Mouse (Mus musculus) liver, postnatal 0 days (tissue): ENCODE measurements around the gene Alg3. TPM values are rescaled to one million over a fixed set of nuclear protein-coding genes. Genes with fewer than 3 reads are reported as not detected.
A peak's percentile ranks its signal among the peaks of the same experiment; 100 is the strongest.

Source experiments
- ATAC-seq: fragments of 200-750 bp; cut with Nextera tagmentation; 2 replicates; pipeline ENCODE4 v1.8.0; 2017; ENCODE audit warnings: mild to moderate bottlenecking, moderate library complexity
- DNase-seq: peaks from one replicate; pipeline ENCODE4 v3.0.0-alpha.2; 2016
- H3K27ac ChIP-seq: fragments of 300-500 bp; sonication (generic); 2 replicates; pipeline ENCODE4 v1.5.1; 2014; ENCODE audit warnings: antibody characterized with exemption, moderate library complexity, mild to moderate bottlenecking, low read depth
- H3K27me3 ChIP-seq: fragments of 300-500 bp; sonication (generic); 2 replicates; pipeline ENCODE4 v1.6.1; 2014; ENCODE audit warnings: low read length, control low read depth, mixed read lengths; ENCODE audit not compliant: insufficient read depth
- H3K36me3 ChIP-seq: fragments of 300-500 bp; sonication (generic); replicated peaks from 2 replicates; pipeline ENCODE4 v1.6.1; 2014; ENCODE audit warnings: mild to moderate bottlenecking, control low read depth, low read length, moderate library complexity, mixed read lengths; ENCODE audit not compliant: insufficient read depth
- H3K4me1 ChIP-seq: fragments of 300-500 bp; sonication (generic); 2 replicates; pipeline ENCODE4 v1.6.1; 2014; ENCODE audit warnings: antibody characterized with exemption, mild to moderate bottlenecking, control low read depth; ENCODE audit not compliant: insufficient read depth
- H3K4me2 ChIP-seq: fragments of 300-500 bp; sonication (generic); 2 replicates; pipeline ENCODE4 v1.6.1; 2014; ENCODE audit warnings: low read depth, mild to moderate bottlenecking, low read length, moderate library complexity, mixed read lengths
- H3K4me3 ChIP-seq: fragments of 300-500 bp; sonication (generic); 2 replicates; pipeline ENCODE4 v1.5.1; 2014; ENCODE audit warnings: low read depth, low read length
- H3K9ac ChIP-seq: fragments of 300-500 bp; sonication (generic); replicated peaks from 2 replicates; pipeline ENCODE4 v1.6.1; 2014; ENCODE audit warnings: mild to moderate bottlenecking, moderate library complexity
- H3K9me3 ChIP-seq: fragments of 300-500 bp; sonication (generic); 2 replicates; pipeline ENCODE4 v1.6.1; 2016; ENCODE audit warnings: mild to moderate bottlenecking, control low read depth, low read length, mixed read lengths
- CTCF ChIP-seq: sonication (generic); IDR thresholded peaks from 2 replicates; pipeline ENCODE4 v1.5.1; 2016; ENCODE audit warnings: antibody characterized with exemption, low read depth
- EP300 ChIP-seq: IDR thresholded peaks from 2 replicates; pipeline ENCODE4 v1.6.1; 2016; ENCODE audit warnings: antibody characterized with exemption, low read depth, mild to moderate bottlenecking
- WGBS: fragments of 180-500 bp; shearing (Covaris S2); extraction: QIAGEN DNeasy Blood & Tissue Kit; methylation state at CpG from one replicate; pipeline ENCODE4 v1.1.7; 2014; ENCODE audit not compliant: insufficient replicate concordance; 5-methylcytosine and 5-hydroxymethylcytosine counted together
- polyA plus RNA-seq: library from polyadenylated mRNA; unstranded; fragments of >200 nt; fragmentation: Nextera tagmentation; extraction: Ambion mirVana; gene quantifications from 2 replicates; pipeline ENCODE4 v1.2.1, GENCODE M21; 2015

Alg3 gene
- polyA plus RNA-seq, 1 experiment from 2014 or later: 18.6 TPM

- Histone ChIP-seq H3K9ac (0 out of 2 replicates have a peak overlapping the region, but pooled peaks have one; percentile 21), H3K36me3 (no peaks in the 10 kb centered on the region), H3K4me2 (peak overlapping the region; percentile 99), H3K4me1 (peaks cover 35% of the 10 kb centered on the region), H3K27ac (no peak overlapping the region), H3K9me3 (no peaks in the 10 kb centered on the region), H3K4me3 (peak overlapping the region; percentile 71), H3K27me3 (peaks cover 43% of the 10 kb centered on the region)
- DNase-seq (peak; percentile 78), ATAC-seq (peak; percentile 72)
- under 1% methylated on average over 37 of the region's 37 CpGs for WGBS
- TF ChIP-seq CTCF (no peak), EP300 (no peak)
These were observed 10.6 kb upstream of the Alg3 start for GRCm38 (mm10) chr16:20621991-20622685.

GRCm38 (mm10) chr16:20621191-20621990 is 9.9 kb upstream of the Alg3 start, which contains the start of gene Camk2n2:
Gene Camk2n2, minus strand, starts transcription at chr16:20621287.
- peak within 1 kb of the TSS; percentile 48; the same call in 1 of the 2 replicates for H3K9ac ChIP-seq
- H3K4me2 ChIP-seq: peak within 1 kb of the TSS; percentile 99
- no peaks in the 10 kb centered on the region for H3K9me3 ChIP-seq
- H3K4me1 ChIP-seq: peaks cover 35% of the 10 kb centered on the region
- no peak for TF ChIP-seq EP300
- TF ChIP-seq CTCF: no peak
- H3K27ac ChIP-seq: no peak within 1 kb of the TSS
- peaks cover 43% of the 10 kb centered on the region for H3K27me3 ChIP-seq
- H3K36me3 ChIP-seq: no peaks in the 10 kb centered on the region
- peak; percentile 79 for DNase-seq
- peak within 1 kb of the TSS; percentile 71 for H3K4me3 ChIP-seq
- ATAC-seq: peak; percentile 55
- WGBS: 1% methylated on average over 57 of the region's 92 CpGs

GRCm38 (mm10) chr16:20620751-20621190 is 9.2 kb upstream of the Alg3 start:
- WGBS: under 1% methylated on average over 32 of the region's 32 CpGs
- Histone ChIP-seq H3K9me3 (no peaks in the 10 kb centered on the region), H3K9ac (peak overlapping the region; percentile 48; the same call in 1 of the 2 replicates), H3K4me3 (peak overlapping the region; percentile 71), H3K4me1 (peaks cover 35% of the 10 kb centered on the region), H3K4me2 (peak overlapping the region; percentile 99), H3K27ac (no peak overlapping the region), H3K27me3 (peaks cover 43% of the 10 kb centered on the region), H3K36me3 (no peaks in the 10 kb centered on the region)
- TF ChIP-seq CTCF: no peak
- no peak for TF ChIP-seq EP300
- peak; percentile 4 for ATAC-seq
- DNase-seq: no peak

- no peak for DNase-seq
- H3K4me1 ChIP-seq: peaks cover 35% of the 10 kb centered on the region
- H3K27ac ChIP-seq: no peak overlapping the region
- H3K4me2 ChIP-seq: peak overlapping the region; percentile 99
- H3K9ac ChIP-seq: no peak overlapping the region
- no peak for TF ChIP-seq CTCF
- no peak for TF ChIP-seq EP300
- WGBS: under 1% methylated on average over 9 of the region's 9 CpGs
- peaks cover 43% of the 10 kb centered on the region for H3K27me3 ChIP-seq
- H3K9me3 ChIP-seq: no peaks in the 10 kb centered on the region
- H3K4me3 ChIP-seq: peak overlapping the region; percentile 71
- no peaks in the 10 kb centered on the region for H3K36me3 ChIP-seq
- ATAC-seq: no peak
These were observed 8.8 kb upstream of the Alg3 start for GRCm38 (mm10) chr16:20620399-20620735.

GRCm38 (mm10) chr16:20619541-20620398 is 8.2 kb upstream of the Alg3 start:
- peak overlapping the region; percentile 99 for H3K4me2 ChIP-seq
- H3K36me3 ChIP-seq: no peaks in the 10 kb centered on the region
- ATAC-seq (peak; percentile 57), DNase-seq (peak; percentile 67)
- peaks cover 43% of the 10 kb centered on the region for H3K27me3 ChIP-seq
- H3K4me3 ChIP-seq: peak overlapping the region; percentile 71
- H3K9me3 ChIP-seq: no peaks in the 10 kb centered on the region
- no peak for TF ChIP-seq CTCF
- no peak overlapping the region for H3K27ac ChIP-seq
- no peak overlapping the region for H3K9ac ChIP-seq
- WGBS: 3% methylated on average over 64 of the region's 83 CpGs
- peaks cover 35% of the 10 kb centered on the region for H3K4me1 ChIP-seq
